Mouse (Mus musculus) embryonic facial prominence, embryonic 13.5 days (tissue): Measurements from ENCODE around the gene Rad23a. TPM values are rescaled to one million over a fixed set of nuclear protein-coding genes. Genes with fewer than 3 reads are reported as not detected.

Experiments used
- ATAC-seq: fragments of 200-750 bp; cut with Nextera tagmentation; 2 replicates; pipeline ENCODE4 v1.8.0; 2017; ENCODE audit warnings: low read depth; ENCODE audit not compliant: insufficient number of reproducible peaks, insufficient read depth, low FRiP score, low TSS enrichment
- H3K27ac ChIP-seq: fragments of 300-500 bp; sonication (generic); 2 replicates; pipeline ENCODE4 v1.5.1; 2015; ENCODE audit warnings: moderate library complexity, mild to moderate bottlenecking, inconsistent platforms
- H3K27me3 ChIP-seq: fragments of 300-500 bp; sonication (generic); 2 replicates; pipeline ENCODE4 v1.6.1; 2015; ENCODE audit warnings: mild to moderate bottlenecking, inconsistent platforms
- H3K36me3 ChIP-seq: fragments of 300-500 bp; sonication (generic); 2 replicates; pipeline ENCODE4 v1.6.1; 2015; ENCODE audit warnings: mild to moderate bottlenecking, inconsistent platforms
- H3K4me1 ChIP-seq: fragments of 300-500 bp; sonication (generic); 2 replicates; pipeline ENCODE4 v1.6.1; 2015; ENCODE audit warnings: inconsistent platforms
- H3K4me2 ChIP-seq: fragments of 300-500 bp; sonication (generic); 2 replicates; pipeline ENCODE4 v1.6.1; 2015; ENCODE audit warnings: moderate library complexity, mild to moderate bottlenecking, inconsistent platforms
- H3K4me3 ChIP-seq: fragments of 300-500 bp; sonication (generic); 2 replicates; pipeline ENCODE4 v1.5.1; 2015; ENCODE audit warnings: mild to moderate bottlenecking, inconsistent platforms
- H3K9ac ChIP-seq: fragments of 300-500 bp; sonication (generic); 2 replicates; pipeline ENCODE4 v1.6.1; 2015; ENCODE audit warnings: mild to moderate bottlenecking, inconsistent platforms
- H3K9me3 ChIP-seq: fragments of 300-500 bp; sonication (generic); 2 replicates; pipeline ENCODE4 v1.6.1; 2016; ENCODE audit warnings: inconsistent platforms
- WGBS: fragments of 180-500 bp; shearing (Covaris S2); methylation state at CpG from one replicate; pipeline ENCODE4 v1.1.7; 2015; ENCODE audit warnings: mixed read lengths; 5-methylcytosine and 5-hydroxymethylcytosine counted together
- polyA plus RNA-seq: library from polyadenylated mRNA; unstranded; fragments of >200 nt; fragmentation: Nextera tagmentation; extraction: Ambion mirVana; gene quantifications from 2 replicates; pipeline ENCODE4 v1.2.1, GENCODE M21; 2015

The Rad23a gene
- polyA plus RNA-seq, 1 experiment from 2014 or later, result 97.1 TPM

DNA sequence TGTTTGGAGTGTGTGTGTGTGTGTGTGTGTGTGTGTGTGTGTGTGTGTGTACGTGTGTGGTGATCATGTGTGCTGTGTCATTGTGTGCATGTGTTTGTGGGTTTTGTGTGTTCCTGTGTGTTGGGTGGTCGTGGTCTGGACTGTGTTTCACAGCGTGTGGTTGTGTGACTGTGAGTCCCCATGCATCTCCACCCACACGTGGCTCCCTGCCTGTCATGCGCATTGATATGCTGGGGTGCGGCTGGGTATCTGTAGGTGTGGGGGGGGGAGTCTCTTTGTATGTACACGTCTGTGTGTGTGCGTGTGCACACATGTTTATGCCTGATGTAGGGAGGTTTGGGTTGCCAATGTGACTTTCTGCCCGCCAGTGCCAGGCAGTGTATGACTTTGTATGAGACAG lies 47.3 kb downstream of the Rad23a start:
- Histone ChIP-seq H3K4me1 (peaks cover 73% of the 10 kb centered on the region), H3K27me3 (peaks cover 95% of the 10 kb centered on the region), H3K4me3 (no peak overlapping the region), H3K27ac (no peak overlapping the region), H3K36me3 (peaks cover 20% of the 10 kb centered on the region), H3K4me2 (no peak overlapping the region), H3K9me3 (no peaks in the 10 kb centered on the region), H3K9ac (no peak overlapping the region)
- ATAC-seq, result no peak
- 81% methylated on average over 9 of the region's 9 CpGs for WGBS

DNA sequence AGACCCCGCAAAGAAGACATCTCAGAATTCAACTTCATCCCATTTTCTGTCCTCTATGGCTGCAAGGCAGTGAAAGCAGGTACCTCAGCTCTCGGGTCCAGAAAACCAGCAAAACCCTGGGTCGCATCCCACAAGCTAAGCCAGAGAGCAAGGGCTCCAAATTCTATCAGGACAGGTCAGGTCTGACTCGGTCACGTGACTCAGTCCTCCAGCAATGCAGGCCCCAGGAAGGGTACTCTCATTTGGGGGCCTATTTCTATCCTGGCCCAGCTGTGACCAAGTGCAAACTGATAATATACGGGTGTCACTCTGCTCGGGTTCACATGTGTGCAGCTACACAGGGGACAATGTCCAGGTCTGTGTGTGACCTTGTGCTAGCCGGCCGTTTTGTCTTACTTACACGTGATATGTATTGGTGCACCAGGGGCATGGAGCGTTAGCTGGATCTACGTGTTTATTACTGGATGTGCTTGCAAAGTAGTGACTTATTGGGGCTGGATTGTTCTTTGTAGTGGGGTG lies 48.0 kb downstream of the Rad23a start:
- H3K4me3 ChIP-seq, result no peak overlapping the region
- no peak overlapping the region for H3K27ac ChIP-seq
- WGBS, result 78% methylated on average over 12 of the region's 12 CpGs
- H3K9ac ChIP-seq, result no peak overlapping the region
- ATAC-seq, result no peak
- H3K4me1 ChIP-seq, result peaks cover 73% of the 10 kb centered on the region
- H3K36me3 ChIP-seq, result peaks cover 20% of the 10 kb centered on the region
- no peak overlapping the region for H3K4me2 ChIP-seq
- peaks cover 95% of the 10 kb centered on the region for H3K27me3 ChIP-seq
- no peaks in the 10 kb centered on the region for H3K9me3 ChIP-seq

DNA sequence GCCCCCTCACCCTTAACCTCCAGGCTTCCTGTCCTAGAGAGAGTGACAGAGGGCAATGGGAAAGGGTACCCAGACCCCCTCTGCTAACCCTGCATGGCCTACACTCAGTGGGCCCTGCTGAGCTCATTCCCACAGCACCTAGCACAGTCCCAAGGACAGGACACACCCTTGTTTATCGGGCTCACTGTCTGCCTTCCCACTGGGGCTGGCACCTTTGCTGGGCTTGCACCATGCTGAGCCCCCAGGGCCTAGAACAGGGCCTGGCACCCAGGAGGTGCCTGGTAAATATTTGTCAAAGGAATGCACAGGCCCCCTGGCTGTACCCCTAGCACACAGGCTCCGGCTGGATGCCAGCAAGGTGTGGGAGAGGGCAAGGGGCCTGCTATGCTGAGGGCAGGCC lies 49.9 kb downstream of the Rad23a start:
- peaks cover 95% of the 10 kb centered on the region for H3K27me3 ChIP-seq
- no peak for ATAC-seq

DNA sequence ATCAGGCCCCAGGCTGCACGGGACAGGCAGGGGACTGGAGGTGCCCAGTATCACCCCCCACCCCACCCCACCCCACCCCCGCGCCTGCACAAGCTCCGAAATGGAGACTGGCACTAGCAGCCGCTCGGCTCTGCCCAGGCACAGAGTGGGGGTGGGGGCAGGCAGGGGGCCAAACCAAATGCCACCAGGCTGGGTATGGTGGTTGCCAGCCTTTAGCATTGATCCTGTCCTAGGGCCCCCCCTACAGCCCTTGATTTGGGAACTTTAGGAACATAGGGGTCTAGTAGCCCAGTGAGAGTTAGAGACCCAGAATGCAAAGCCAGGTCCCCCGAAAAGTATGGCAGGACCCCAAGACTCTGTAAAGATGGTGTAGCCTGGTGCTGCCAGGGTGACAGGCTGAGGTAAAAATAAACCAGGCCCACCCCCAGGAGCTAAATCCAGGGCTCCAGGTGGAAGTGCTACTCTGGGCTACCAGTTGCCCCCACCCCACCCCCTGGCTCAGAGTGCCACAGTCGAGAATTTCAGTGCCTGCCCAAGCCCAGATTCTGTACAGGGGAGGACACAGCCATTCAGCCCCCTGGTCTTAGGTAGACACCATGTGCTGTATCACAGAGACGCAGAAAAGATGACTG lies 50.5 kb downstream of the Rad23a start:
- no peaks in the 10 kb centered on the region for H3K9me3 ChIP-seq
- H3K4me1 ChIP-seq, result peaks cover 85% of the 10 kb centered on the region
- H3K27ac ChIP-seq, result peak overlapping the region; percentile 51; the same call in 1 of the 2 replicates
- H3K4me3 ChIP-seq, result no peak overlapping the region
- peak overlapping the region; percentile 44; the same call in 1 of the 2 replicates for H3K9ac ChIP-seq
- ATAC-seq, result no peak
- H3K4me2 ChIP-seq, result 0 out of 2 replicates have a peak overlapping the region, but pooled peaks have one; percentile 37
- peaks cover 97% of the 10 kb centered on the region for H3K27me3 ChIP-seq
- no peaks in the 10 kb centered on the region for H3K36me3 ChIP-seq
- 68% methylated on average over 9 of the region's 9 CpGs for WGBS

More for the DNA sequence above, 49.9 kb downstream of the Rad23a start:
- Histone ChIP-seq H3K4me1 (peaks cover 81% of the 10 kb centered on the region), H3K4me2 (no peak overlapping the region), H3K27ac (peak overlapping the region; percentile 51; the same call in 1 of the 2 replicates), H3K9ac (peak overlapping the region; percentile 44; the same call in 1 of the 2 replicates), H3K36me3 (peaks cover 3% of the 10 kb centered on the region; the same call in 1 of the 2 replicates), H3K9me3 (no peaks in the 10 kb centered on the region), H3K4me3 (no peak overlapping the region)
- 60% methylated on average over 2 of the region's 2 CpGs for WGBS

DNA sequence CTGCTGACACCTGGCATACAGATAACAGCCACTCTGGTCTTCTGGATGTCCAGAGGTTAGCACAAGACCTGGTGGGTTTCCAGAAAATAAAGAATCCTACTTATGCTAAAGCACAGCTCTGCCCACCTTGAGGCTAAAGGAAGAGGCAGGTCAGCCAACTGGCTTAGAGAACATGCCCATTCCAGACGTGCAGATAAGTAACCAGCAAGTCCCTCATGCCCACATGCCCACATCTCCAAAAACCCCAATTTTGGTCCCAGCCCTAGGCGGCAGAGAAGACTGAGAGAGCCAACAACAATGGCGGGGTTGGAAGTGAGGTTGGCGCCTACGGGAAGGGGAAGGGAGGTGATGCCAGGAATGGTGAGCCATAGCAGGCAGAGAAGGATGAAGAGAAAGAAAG lies 51.1 kb downstream of the Rad23a start:
- no peak for ATAC-seq
- H3K9ac ChIP-seq, result no peak overlapping the region
- H3K27me3 ChIP-seq, result peaks cover 97% of the 10 kb centered on the region
- H3K4me2 ChIP-seq, result peak overlapping the region; percentile 37
- peaks cover 85% of the 10 kb centered on the region for H3K4me1 ChIP-seq
- H3K27ac ChIP-seq, result peak overlapping the region; percentile 52; the same call in 1 of the 2 replicates
- 0 out of 2 replicates have a peak overlapping the region, but pooled peaks have one; percentile 0 for H3K4me3 ChIP-seq
- H3K36me3 ChIP-seq, result no peaks in the 10 kb centered on the region
- H3K9me3 ChIP-seq, result no peaks in the 10 kb centered on the region
- WGBS, result 43% methylated on average over 5 of the region's 5 CpGs

DNA sequence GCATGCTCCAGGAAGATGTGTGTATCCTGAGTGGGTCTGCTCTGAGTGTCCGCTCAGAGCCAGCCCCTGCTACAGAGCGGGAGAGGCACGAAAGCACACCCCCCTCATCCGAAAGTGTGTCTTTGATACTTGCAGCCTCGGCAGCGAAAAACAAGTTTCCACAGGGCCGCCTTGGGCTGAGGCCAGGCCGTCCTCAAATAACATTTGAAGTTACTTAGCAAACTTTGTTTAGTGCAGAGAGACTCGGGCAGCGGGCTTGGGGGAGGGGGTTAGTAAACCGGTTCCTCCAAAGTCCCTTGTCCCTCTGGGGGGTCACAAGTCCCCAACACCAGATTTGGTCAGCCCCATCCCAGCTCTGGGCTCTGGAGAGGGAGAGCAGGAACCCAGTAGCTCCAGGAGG lies 51.6 kb downstream of the Rad23a start:
- H3K36me3 ChIP-seq, result no peaks in the 10 kb centered on the region
- no peaks in the 10 kb centered on the region for H3K9me3 ChIP-seq
- H3K4me3 ChIP-seq, result 0 out of 2 replicates have a peak overlapping the region, but pooled peaks have one; percentile 0
- no peak for ATAC-seq
- H3K4me1 ChIP-seq, result peaks cover 85% of the 10 kb centered on the region
- H3K27me3 ChIP-seq, result peaks cover 98% of the 10 kb centered on the region
- H3K9ac ChIP-seq, result peak overlapping the region; percentile 28; the same call in 1 of the 2 replicates
- peak overlapping the region; percentile 52 for H3K27ac ChIP-seq
- H3K4me2 ChIP-seq, result peak overlapping the region; percentile 37
- 6% methylated on average over 11 of the region's 11 CpGs for WGBS

DNA sequence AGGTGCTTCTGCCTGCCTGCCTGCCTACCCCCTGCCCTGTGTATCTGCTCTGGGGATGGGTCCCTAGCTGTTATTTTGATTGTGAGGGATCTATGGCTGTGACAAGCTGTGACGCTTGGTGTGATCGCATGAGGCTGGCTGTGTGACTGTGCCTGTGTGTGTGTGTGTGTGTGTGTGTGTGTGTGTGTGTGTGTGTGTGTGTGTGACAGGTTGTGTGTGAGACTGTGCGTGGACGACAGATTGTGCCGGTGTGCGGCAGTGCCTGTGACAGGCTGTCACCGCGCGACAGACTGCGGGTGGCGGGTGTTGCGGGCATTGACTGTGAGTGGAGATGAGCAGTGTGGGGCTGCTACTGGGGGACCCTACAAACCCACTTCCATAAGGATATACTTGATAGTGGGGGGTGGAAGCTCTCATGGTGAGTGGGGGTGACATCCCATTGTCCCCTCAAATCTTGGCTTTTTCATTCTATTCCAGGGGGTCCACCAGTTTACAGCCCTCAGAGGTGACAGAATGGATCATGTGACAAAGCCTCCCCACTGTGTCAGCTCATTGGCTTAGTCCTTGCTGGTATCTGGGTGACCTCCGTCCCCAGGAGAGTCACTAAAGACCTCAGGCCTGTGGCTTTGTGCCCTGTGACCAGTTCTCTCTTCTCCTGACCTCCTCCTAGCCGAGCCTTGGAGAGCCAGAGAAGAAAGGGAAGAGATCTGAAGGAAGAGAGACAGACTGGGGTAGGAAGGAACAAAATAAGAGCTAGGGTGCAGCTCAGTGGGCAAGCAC lies 52.8 kb downstream of the Rad23a start:
- H3K4me2 ChIP-seq, result no peak overlapping the region
- no peak overlapping the region for H3K4me3 ChIP-seq
- no peaks in the 10 kb centered on the region for H3K9me3 ChIP-seq
- no peaks in the 10 kb centered on the region for H3K36me3 ChIP-seq
- no peak overlapping the region for H3K27ac ChIP-seq
- H3K4me1 ChIP-seq, result peaks cover 87% of the 10 kb centered on the region
- no peak overlapping the region; the same call in 1 of the 2 replicates for H3K9ac ChIP-seq
- ATAC-seq, result no peak
- 35% methylated on average over 14 of the region's 14 CpGs for WGBS
- H3K27me3 ChIP-seq, result peaks cover 98% of the 10 kb centered on the region

DNA sequence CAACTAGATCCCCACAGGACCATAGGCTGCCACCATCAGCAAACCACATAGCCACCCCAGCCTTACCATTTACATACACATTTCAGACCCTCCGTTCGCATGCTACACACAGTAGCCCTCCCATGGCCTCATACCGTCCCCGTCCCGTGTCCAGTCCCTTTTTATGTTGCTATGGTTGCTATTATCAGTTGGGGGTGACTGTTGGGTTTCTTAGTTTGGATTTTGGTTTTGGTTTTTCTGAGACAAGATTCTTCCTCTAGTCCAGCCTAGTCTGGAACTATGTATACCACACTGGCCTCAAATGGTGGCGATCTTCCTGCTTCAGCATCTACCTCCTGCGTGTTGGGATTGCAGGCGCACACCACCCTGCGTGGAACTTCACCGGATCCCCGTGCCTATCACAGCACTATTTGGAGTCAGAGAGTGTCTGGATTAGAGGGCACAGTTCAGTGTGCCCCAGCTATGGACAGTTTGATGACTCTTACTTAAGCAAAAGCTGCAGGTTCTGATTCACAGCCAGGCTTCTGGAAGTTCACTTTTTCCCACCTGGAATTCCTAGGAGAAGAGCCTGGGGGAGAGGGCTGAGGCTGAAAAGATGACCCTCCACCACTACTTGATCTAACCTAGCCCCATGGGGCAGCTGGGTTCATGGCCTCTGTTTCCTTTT lies 53.5 kb downstream of the Rad23a start:
- Histone ChIP-seq H3K4me1 (peaks cover 95% of the 10 kb centered on the region), H3K9me3 (no peaks in the 10 kb centered on the region), H3K9ac (peak overlapping the region; percentile 51)

DNA sequence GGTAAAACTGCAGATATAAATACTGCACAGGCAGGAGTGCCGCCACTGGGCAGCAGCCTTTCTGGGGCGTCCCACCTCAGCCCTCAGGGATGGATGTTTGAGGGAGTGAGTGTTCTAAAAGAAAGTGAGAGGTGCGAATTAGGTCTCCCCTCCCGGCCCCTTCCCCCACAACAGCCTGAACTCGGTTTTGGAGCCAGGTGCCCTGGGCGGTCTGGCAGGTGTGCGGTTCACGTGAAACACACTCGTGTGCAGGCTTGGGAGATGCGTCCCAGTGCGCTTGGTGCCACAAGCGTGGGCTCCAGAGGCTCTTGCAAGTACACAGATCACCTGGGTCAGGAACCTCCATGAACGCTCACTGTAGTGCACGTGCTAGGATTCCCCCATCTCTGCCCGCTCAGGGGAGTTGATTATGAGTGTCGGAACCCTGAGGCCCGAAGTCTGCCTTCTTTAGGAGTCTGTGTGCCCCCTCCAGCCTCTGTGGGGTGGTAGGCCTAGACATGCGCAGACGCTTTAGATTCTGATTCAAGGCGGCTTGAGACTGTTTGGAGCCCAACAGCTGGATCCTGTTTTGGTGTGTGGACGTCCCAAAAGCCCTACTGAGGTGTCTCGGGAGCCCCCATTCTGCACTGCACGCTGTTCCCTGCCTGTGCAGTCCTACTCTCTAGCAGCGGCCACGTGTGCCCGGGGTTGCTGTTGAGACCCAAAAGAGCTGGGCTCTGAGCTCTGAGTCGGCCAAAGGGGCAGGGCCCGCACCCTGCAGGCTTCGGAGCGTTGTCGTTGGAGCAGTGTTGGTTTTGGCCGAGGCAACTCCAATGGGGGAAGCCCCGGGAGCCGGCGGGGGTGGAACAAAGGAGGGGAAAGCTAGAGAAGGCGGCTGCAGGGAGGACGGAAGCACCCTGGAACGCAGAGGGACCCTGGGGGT lies 54.4 kb downstream of the Rad23a start:
- H3K4me1 ChIP-seq, result peaks cover 98% of the 10 kb centered on the region

More for the DNA sequence above, 53.5 kb downstream of the Rad23a start:
- Histone ChIP-seq H3K4me2 (peak overlapping the region; percentile 44), H3K27me3 (peaks cover 98% of the 10 kb centered on the region), H3K36me3 (no peaks in the 10 kb centered on the region), H3K27ac (no peak overlapping the region), H3K4me3 (peak overlapping the region; percentile 22)
- WGBS, result 25% methylated on average over 11 of the region's 11 CpGs
- ATAC-seq, result no peak

DNA sequence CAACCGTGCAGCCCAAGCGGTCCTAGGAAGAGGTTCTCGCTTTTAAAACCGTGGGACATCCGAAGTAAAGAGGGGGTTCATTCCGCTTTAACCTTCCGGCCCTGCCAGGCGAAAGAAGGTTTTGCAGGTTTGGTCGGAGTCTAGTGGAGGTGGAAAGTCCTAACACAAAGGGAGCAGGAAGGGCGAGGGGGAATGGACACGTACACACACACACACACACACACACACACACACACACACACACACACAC lies 55.0 kb downstream of the Rad23a start:
- Histone ChIP-seq H3K4me3 (peak overlapping the region; percentile 22; the same call in 1 of the 2 replicates), H3K4me2 (peak overlapping the region; percentile 44; the same call in 1 of the 2 replicates), H3K27me3 (peaks cover 99% of the 10 kb centered on the region), H3K9ac (no peak overlapping the region), H3K27ac (no peak overlapping the region), H3K4me1 (peaks cover 98% of the 10 kb centered on the region), H3K9me3 (no peaks in the 10 kb centered on the region), H3K36me3 (no peaks in the 10 kb centered on the region)
- no peak for ATAC-seq
- WGBS, result 20% methylated on average over 11 of the region's 11 CpGs

More for the DNA sequence above, 54.4 kb downstream of the Rad23a start:
- Histone ChIP-seq H3K9me3 (no peaks in the 10 kb centered on the region), H3K27ac (no peak overlapping the region), H3K9ac (peak overlapping the region; percentile 51), H3K36me3 (no peaks in the 10 kb centered on the region), H3K4me2 (peak overlapping the region; percentile 44), H3K4me3 (peak overlapping the region; percentile 22), H3K27me3 (peaks cover 100% of the 10 kb centered on the region)
- WGBS, result 9% methylated on average over 38 of the region's 38 CpGs
- ATAC-seq, result no peak
